Mouse (Mus musculus) liver, adult (tissue): ENCODE data around the gene Spns3.

Experiments
- GATA4 ChIP-seq: IDR thresholded peaks from 2 replicates; pipeline ENCODE4 v1.6.1; 2014; ENCODE audit warnings: mild to moderate bottlenecking, low read length; ENCODE audit not compliant: insufficient replicate concordance

Spns3 gene

GRCm38 (mm10) chr11:72550134-72550988 is at the start of gene Spns3:
Gene Spns3, minus strand, starts transcription at chr11:72550506.
- no peak for TF ChIP-seq GATA4

- no peak for TF ChIP-seq GATA4
These were observed 47.5 kb upstream of the Spns3 start for GRCm38 (mm10) chr11:72597780-72598179.

GRCm38 (mm10) chr11:72595010-72595737 is 44.9 kb upstream of the Spns3 start:
- no peak for TF ChIP-seq GATA4

GRCm38 (mm10) chr11:72587537-72588233 is 37.4 kb upstream of the Spns3 start:
- TF ChIP-seq GATA4, result no peak

GRCm38 (mm10) chr11:72586570-72586969 is 36.3 kb upstream of the Spns3 start:
- no peak for TF ChIP-seq GATA4

GRCm38 (mm10) chr11:72583092-72583491 is 32.8 kb upstream of the Spns3 start:
- TF ChIP-seq GATA4, result no peak

- no peak for TF ChIP-seq GATA4
These were observed 32.1 kb upstream of the Spns3 start for GRCm38 (mm10) chr11:72582448-72582705.

GRCm38 (mm10) chr11:72581609-72582447 is 31.5 kb upstream of the Spns3 start:
- TF ChIP-seq GATA4, result no peak

- no peak for TF ChIP-seq GATA4
These were observed 28.2 kb upstream of the Spns3 start for GRCm38 (mm10) chr11:72578471-72578870.

GRCm38 (mm10) chr11:72576466-72577351 is 26.4 kb upstream of the Spns3 start:
- no peak for TF ChIP-seq GATA4

GRCm38 (mm10) chr11:72576111-72576465 is 25.8 kb upstream of the Spns3 start:
- TF ChIP-seq GATA4, result no peak

- TF ChIP-seq GATA4, result no peak
These were observed 23.5 kb upstream of the Spns3 start for GRCm38 (mm10) chr11:72573819-72574218.

- no peak for TF ChIP-seq GATA4
These were observed 20.1 kb upstream of the Spns3 start for GRCm38 (mm10) chr11:72570319-72570979.
